Mouse (Mus musculus) olfactory bulb, adult 2 months (tissue): ENCODE data around the gene Mrnip.

Experiments used
- CTCF ChIP-seq: fragments of 200-500 bp; IDR thresholded peaks from 2 replicates; pipeline ENCODE4 v1.5.1; 2012; ENCODE audit warnings: low read depth, mild to moderate bottlenecking, low read length, moderate library complexity; ENCODE audit not compliant: insufficient read depth
- POLR2A ChIP-seq: fragments of 200-500 bp; IDR thresholded peaks from 2 replicates; pipeline ENCODE4 v1.6.1; 2012; ENCODE audit warnings: mild to moderate bottlenecking, low read depth, low read length, moderate library complexity; ENCODE audit not compliant: insufficient read depth

DNA sequence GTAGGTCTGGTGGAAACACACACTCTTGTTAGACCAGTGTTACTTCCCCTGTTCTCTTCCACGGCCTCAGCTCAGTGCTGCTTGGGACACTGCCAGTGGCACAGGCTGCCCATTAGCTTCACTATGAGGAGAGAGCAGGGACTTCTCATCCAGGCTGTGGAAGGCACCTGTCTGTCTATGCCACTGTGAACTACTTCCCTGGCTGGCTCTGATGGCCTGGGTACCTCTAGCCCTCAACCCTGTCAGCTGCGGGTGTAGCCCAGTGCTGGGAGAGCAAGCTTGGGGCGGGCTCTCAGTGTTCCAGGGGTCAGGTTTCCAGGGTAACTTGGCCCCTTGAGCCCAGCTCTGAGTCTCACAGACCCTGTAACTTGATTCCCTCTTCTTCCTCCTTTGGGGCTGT lies 54.5 kb downstream of the Mrnip start:
- TF ChIP-seq CTCF (no peak), POLR2A (no peak)
